Mouse (Mus musculus) liver, postnatal 0 days (tissue): ENCODE measurements around the gene Adap1. TPM values are rescaled to one million over a fixed set of nuclear protein-coding genes. Genes with fewer than 3 reads are reported as not detected.

Experiments
- ATAC-seq: fragments of 200-750 bp; cut with Nextera tagmentation; 2 replicates; pipeline ENCODE4 v1.8.0; 2017; ENCODE audit warnings: mild to moderate bottlenecking, moderate library complexity
- DNase-seq: peaks from one replicate; pipeline ENCODE4 v3.0.0-alpha.2; 2016
- H3K27ac ChIP-seq: fragments of 300-500 bp; sonication (generic); 2 replicates; pipeline ENCODE4 v1.5.1; 2014; ENCODE audit warnings: antibody characterized with exemption, moderate library complexity, mild to moderate bottlenecking, low read depth
- H3K27me3 ChIP-seq: fragments of 300-500 bp; sonication (generic); 2 replicates; pipeline ENCODE4 v1.6.1; 2014; ENCODE audit warnings: low read length, control low read depth, mixed read lengths; ENCODE audit not compliant: insufficient read depth
- H3K36me3 ChIP-seq: fragments of 300-500 bp; sonication (generic); replicated peaks from 2 replicates; pipeline ENCODE4 v1.6.1; 2014; ENCODE audit warnings: mild to moderate bottlenecking, control low read depth, low read length, moderate library complexity, mixed read lengths; ENCODE audit not compliant: insufficient read depth
- H3K4me1 ChIP-seq: fragments of 300-500 bp; sonication (generic); 2 replicates; pipeline ENCODE4 v1.6.1; 2014; ENCODE audit warnings: antibody characterized with exemption, mild to moderate bottlenecking, control low read depth; ENCODE audit not compliant: insufficient read depth
- H3K4me2 ChIP-seq: fragments of 300-500 bp; sonication (generic); 2 replicates; pipeline ENCODE4 v1.6.1; 2014; ENCODE audit warnings: low read depth, mild to moderate bottlenecking, low read length, moderate library complexity, mixed read lengths
- H3K4me3 ChIP-seq: fragments of 300-500 bp; sonication (generic); 2 replicates; pipeline ENCODE4 v1.5.1; 2014; ENCODE audit warnings: low read depth, low read length
- H3K9ac ChIP-seq: fragments of 300-500 bp; sonication (generic); replicated peaks from 2 replicates; pipeline ENCODE4 v1.6.1; 2014; ENCODE audit warnings: mild to moderate bottlenecking, moderate library complexity
- H3K9me3 ChIP-seq: fragments of 300-500 bp; sonication (generic); 2 replicates; pipeline ENCODE4 v1.6.1; 2016; ENCODE audit warnings: mild to moderate bottlenecking, control low read depth, low read length, mixed read lengths
- CTCF ChIP-seq: sonication (generic); IDR thresholded peaks from 2 replicates; pipeline ENCODE4 v1.5.1; 2016; ENCODE audit warnings: antibody characterized with exemption, low read depth
- EP300 ChIP-seq: IDR thresholded peaks from 2 replicates; pipeline ENCODE4 v1.6.1; 2016; ENCODE audit warnings: antibody characterized with exemption, low read depth, mild to moderate bottlenecking
- WGBS: fragments of 180-500 bp; shearing (Covaris S2); extraction: QIAGEN DNeasy Blood & Tissue Kit; methylation state at CpG from one replicate; pipeline ENCODE4 v1.1.7; 2014; ENCODE audit not compliant: insufficient replicate concordance; 5-methylcytosine and 5-hydroxymethylcytosine counted together
- polyA plus RNA-seq: library from polyadenylated mRNA; unstranded; fragments of >200 nt; fragmentation: Nextera tagmentation; extraction: Ambion mirVana; gene quantifications from 2 replicates; pipeline ENCODE4 v1.2.1, GENCODE M21; 2015

The Adap1 gene
- polyA plus RNA-seq, 1 experiment from 2014 or later, result 3.7 TPM

GRCm38 (mm10) chr5:139287787-139288186 is 37.6 kb downstream of the Adap1 start:
- no peaks in the 10 kb centered on the region for H3K9me3 ChIP-seq
- H3K36me3 ChIP-seq, result no peaks in the 10 kb centered on the region
- peak; percentile 13 for DNase-seq
- WGBS, result 51% methylated on average over 4 of the region's 4 CpGs
- H3K27ac ChIP-seq, result peak overlapping the region; percentile 85
- no peak for TF ChIP-seq CTCF
- TF ChIP-seq EP300, result no peak
- H3K27me3 ChIP-seq, result no peaks in the 10 kb centered on the region
- H3K4me3 ChIP-seq, result no peak overlapping the region
- H3K4me2 ChIP-seq, result no peak overlapping the region
- no peak for ATAC-seq
- H3K4me1 ChIP-seq, result peaks cover 33% of the 10 kb centered on the region
- no peak overlapping the region for H3K9ac ChIP-seq

- H3K9ac ChIP-seq, result no peak overlapping the region
- H3K27me3 ChIP-seq, result no peaks in the 10 kb centered on the region
- H3K4me1 ChIP-seq, result peaks cover 33% of the 10 kb centered on the region
- H3K36me3 ChIP-seq, result no peaks in the 10 kb centered on the region
- DNase-seq (peak; percentile 56), ATAC-seq (peak; percentile 72)
- TF ChIP-seq EP300 (no peak), CTCF (no peak)
- no peak overlapping the region; the same call in 1 of the 2 replicates for H3K4me2 ChIP-seq
- H3K9me3 ChIP-seq, result no peaks in the 10 kb centered on the region
- peak overlapping the region; percentile 85 for H3K27ac ChIP-seq
- WGBS, result 35% methylated on average over 5 of the region's 5 CpGs
- H3K4me3 ChIP-seq, result no peak overlapping the region
Measured at GRCm38 (mm10) chr5:139287099-139287498, 38.3 kb downstream of the Adap1 start.

GRCm38 (mm10) chr5:139286142-139286941 is 39.1 kb downstream of the Adap1 start:
- no peak overlapping the region for H3K4me2 ChIP-seq
- peak; percentile 49 for DNase-seq
- H3K9me3 ChIP-seq, result no peaks in the 10 kb centered on the region
- peak overlapping the region; percentile 85 for H3K27ac ChIP-seq
- peaks cover 33% of the 10 kb centered on the region for H3K4me1 ChIP-seq
- no peak overlapping the region for H3K4me3 ChIP-seq
- TF ChIP-seq EP300 (no peak), CTCF (no peak)
- peak; percentile 27 for ATAC-seq
- H3K36me3 ChIP-seq, result no peaks in the 10 kb centered on the region
- no peak overlapping the region for H3K9ac ChIP-seq
- WGBS, result 48% methylated on average over 14 of the region's 14 CpGs
- H3K27me3 ChIP-seq, result no peaks in the 10 kb centered on the region

- 33% methylated on average over 8 of the region's 8 CpGs for WGBS
- Histone ChIP-seq H3K27ac (peak overlapping the region; percentile 85; the same call in 1 of the 2 replicates), H3K4me3 (no peak overlapping the region), H3K36me3 (no peaks in the 10 kb centered on the region), H3K9ac (no peak overlapping the region), H3K27me3 (no peaks in the 10 kb centered on the region), H3K4me2 (no peak overlapping the region), H3K4me1 (peaks cover 33% of the 10 kb centered on the region), H3K9me3 (no peaks in the 10 kb centered on the region)
- ATAC-seq (no peak), DNase-seq (peak; percentile 20)
- TF ChIP-seq EP300 (no peak), CTCF (no peak)
Measured at GRCm38 (mm10) chr5:139285383-139286067, 39.9 kb downstream of the Adap1 start.

- WGBS, result 92% methylated on average over 14 of the region's 14 CpGs
- TF ChIP-seq EP300, result no peak
- peak; percentile 30; the same call in 1 of the 2 replicates for TF ChIP-seq CTCF
- H3K36me3 ChIP-seq, result no peaks in the 10 kb centered on the region; the same call in 1 of the 2 replicates
- H3K27ac ChIP-seq, result no peak overlapping the region
- peaks cover 33% of the 10 kb centered on the region for H3K4me1 ChIP-seq
- no peak overlapping the region for H3K9ac ChIP-seq
- H3K9me3 ChIP-seq, result no peaks in the 10 kb centered on the region
- no peak for ATAC-seq
- no peaks in the 10 kb centered on the region for H3K27me3 ChIP-seq
- peak; percentile 17 for DNase-seq
- H3K4me3 ChIP-seq, result no peak overlapping the region
- H3K4me2 ChIP-seq, result no peak overlapping the region
Measured at GRCm38 (mm10) chr5:139283460-139284180, 41.8 kb downstream of the Adap1 start.

GRCm38 (mm10) chr5:139282191-139282590 is 43.2 kb downstream of the Adap1 start:
- Histone ChIP-seq H3K9ac (no peak overlapping the region), H3K4me1 (peaks cover 28% of the 10 kb centered on the region), H3K27ac (no peak overlapping the region), H3K4me2 (no peak overlapping the region), H3K9me3 (no peaks in the 10 kb centered on the region), H3K4me3 (no peak overlapping the region), H3K36me3 (no peaks in the 10 kb centered on the region; the same call in 1 of the 2 replicates), H3K27me3 (no peaks in the 10 kb centered on the region)
- 4% methylated on average over 15 of the region's 15 CpGs for WGBS
- ATAC-seq (peak; percentile 56), DNase-seq (peak; percentile 89)
- TF ChIP-seq CTCF, result peak; percentile 99
- TF ChIP-seq EP300, result no peak
